Mouse (Mus musculus) thymus, adult 2 months (tissue): Measurements from ENCODE around the gene Rasl11a. TPM values are rescaled to one million over a fixed set of nuclear protein-coding genes. Genes with fewer than 3 reads are reported as not detected.

Experiments
- DNase-seq: peaks from one replicate; pipeline ENCODE4 v3.0.0; 2021
- H3K27ac ChIP-seq: fragments of 200-500 bp; 2 replicates; pipeline ENCODE4 v1.5.1; 2012; ENCODE audit warnings: low read length, control low read depth; ENCODE audit not compliant: control insufficient read depth, insufficient read depth
- H3K27me3 ChIP-seq: fragments of 200-500 bp; 2 replicates; pipeline ENCODE4 v1.6.1; 2012; ENCODE audit warnings: mild to moderate bottlenecking, low read length, moderate library complexity, mixed read lengths; ENCODE audit not compliant: control insufficient read depth, insufficient read depth
- H3K36me3 ChIP-seq: fragments of 200-500 bp; 2 replicates; pipeline ENCODE4 v1.6.1; 2012; ENCODE audit warnings: mild to moderate bottlenecking, low read length, moderate library complexity; ENCODE audit not compliant: control insufficient read depth, insufficient read depth
- H3K4me1 ChIP-seq: fragments of 200-500 bp; replicated peaks from 2 replicates; pipeline ENCODE4 v1.6.1; 2012; ENCODE audit warnings: low read length; ENCODE audit not compliant: control insufficient read depth, insufficient read depth
- H3K4me3 ChIP-seq: fragments of 200-500 bp; 2 replicates; pipeline ENCODE4 v1.5.1; 2012; ENCODE audit warnings: mild to moderate bottlenecking, low read length, control low read depth, moderate library complexity; ENCODE audit not compliant: control insufficient read depth, insufficient read depth
- CTCF ChIP-seq: fragments of 200-500 bp; IDR thresholded peaks from 2 replicates; pipeline ENCODE4 v1.5.1; 2012; ENCODE audit warnings: mild to moderate bottlenecking, control low read depth, low read length, moderate library complexity, borderline replicate concordance; ENCODE audit not compliant: control insufficient read depth, poor library complexity, insufficient read depth; ENCODE audit errors: extremely low read depth
- POLR2A ChIP-seq: fragments of 200-500 bp; IDR thresholded peaks from 2 replicates; pipeline ENCODE4 v1.6.1; 2012; ENCODE audit warnings: mild to moderate bottlenecking, low read length, control low read depth, moderate library complexity; ENCODE audit not compliant: control insufficient read depth, poor library complexity, insufficient read depth; ENCODE audit errors: extremely low read depth
- WGBS: fragments of 180-500 bp; shearing (Covaris S2); methylation state at CpG from one replicate; pipeline ENCODE4 v1.1.7; 2018; 5-methylcytosine and 5-hydroxymethylcytosine counted together
- polyA plus RNA-seq: library from polyadenylated mRNA; depleted of rRNA; stranded (reverse); fragments of >200 nt; gene quantifications from 2 replicates; pipeline ENCODE4 v1.2.3, GENCODE M21; 2012

Rasl11a gene
- polyA plus RNA-seq, 1 experiment, result 2.5 TPM

- Histone ChIP-seq H3K27ac (no peak overlapping the region), H3K36me3 (peaks cover 33% of the 10 kb centered on the region), H3K4me1 (peaks cover 4% of the 10 kb centered on the region), H3K27me3 (no peaks in the 10 kb centered on the region), H3K4me3 (peak overlapping the region; percentile 83; the same call in 1 of the 2 replicates)
- TF ChIP-seq POLR2A, result no peak
- TF ChIP-seq CTCF, result no peak
- 15% methylated on average over 8 of the region's 8 CpGs for WGBS
- DNase-seq, result no peak
Measured at GRCm38 (mm10) chr5:146833673-146834201, 11.1 kb upstream of the Rasl11a start.

- Histone ChIP-seq H3K27ac (no peak overlapping the region), H3K36me3 (peaks cover 33% of the 10 kb centered on the region), H3K4me1 (peaks cover 2% of the 10 kb centered on the region), H3K4me3 (no peak overlapping the region), H3K27me3 (no peaks in the 10 kb centered on the region)
- no peak for DNase-seq
- no peak for TF ChIP-seq POLR2A
- TF ChIP-seq CTCF, result no peak
- WGBS, result 49% methylated on average over 8 of the region's 8 CpGs
Measured at GRCm38 (mm10) chr5:146834959-146835358, 9.9 kb upstream of the Rasl11a start.

- no peak overlapping the region for H3K27ac ChIP-seq
- TF ChIP-seq CTCF, result no peak
- peaks cover 33% of the 10 kb centered on the region for H3K36me3 ChIP-seq
- H3K27me3 ChIP-seq, result no peaks in the 10 kb centered on the region
- 94% methylated on average over 7 of the region's 7 CpGs for WGBS
- DNase-seq, result no peak
- H3K4me3 ChIP-seq, result no peak overlapping the region
- H3K4me1 ChIP-seq, result peaks cover 2% of the 10 kb centered on the region
Measured at GRCm38 (mm10) chr5:146837967-146838720, 6.7 kb upstream of the Rasl11a start.

- no peaks in the 10 kb centered on the region for H3K4me1 ChIP-seq
- TF ChIP-seq POLR2A, result no peak
- TF ChIP-seq CTCF, result no peak
- H3K36me3 ChIP-seq, result peaks cover 33% of the 10 kb centered on the region
- H3K4me3 ChIP-seq, result no peak overlapping the region
- no peaks in the 10 kb centered on the region for H3K27me3 ChIP-seq
- WGBS, result 79% methylated on average over 12 of the region's 12 CpGs
- DNase-seq, result no peak
- no peak overlapping the region for H3K27ac ChIP-seq
Measured at GRCm38 (mm10) chr5:146838836-146839648, 5.8 kb upstream of the Rasl11a start.

GRCm38 (mm10) chr5:146839760-146840159 is 5.1 kb upstream of the Rasl11a start:
- Histone ChIP-seq H3K36me3 (peaks cover 28% of the 10 kb centered on the region), H3K4me1 (no peaks in the 10 kb centered on the region), H3K27ac (no peak overlapping the region), H3K27me3 (no peaks in the 10 kb centered on the region), H3K4me3 (no peak overlapping the region)
- 89% methylated on average over 5 of the region's 5 CpGs for WGBS
- no peak for DNase-seq
- TF ChIP-seq POLR2A (no peak), CTCF (no peak)

GRCm38 (mm10) chr5:146840422-146840821 is 4.4 kb upstream of the Rasl11a start:
- no peaks in the 10 kb centered on the region; the same call in 1 of the 2 replicates for H3K4me1 ChIP-seq
- no peak overlapping the region for H3K27ac ChIP-seq
- H3K4me3 ChIP-seq, result no peak overlapping the region
- TF ChIP-seq POLR2A, result no peak
- TF ChIP-seq CTCF, result no peak
- peaks cover 22% of the 10 kb centered on the region for H3K36me3 ChIP-seq
- WGBS, result 95% methylated on average over 4 of the region's 4 CpGs
- DNase-seq, result no peak
- peaks cover 4% of the 10 kb centered on the region; the same call in 1 of the 2 replicates for H3K27me3 ChIP-seq
